Mouse (Mus musculus): ENCODE measurements around the gene Prm3.

Gene Prm3

DNA sequence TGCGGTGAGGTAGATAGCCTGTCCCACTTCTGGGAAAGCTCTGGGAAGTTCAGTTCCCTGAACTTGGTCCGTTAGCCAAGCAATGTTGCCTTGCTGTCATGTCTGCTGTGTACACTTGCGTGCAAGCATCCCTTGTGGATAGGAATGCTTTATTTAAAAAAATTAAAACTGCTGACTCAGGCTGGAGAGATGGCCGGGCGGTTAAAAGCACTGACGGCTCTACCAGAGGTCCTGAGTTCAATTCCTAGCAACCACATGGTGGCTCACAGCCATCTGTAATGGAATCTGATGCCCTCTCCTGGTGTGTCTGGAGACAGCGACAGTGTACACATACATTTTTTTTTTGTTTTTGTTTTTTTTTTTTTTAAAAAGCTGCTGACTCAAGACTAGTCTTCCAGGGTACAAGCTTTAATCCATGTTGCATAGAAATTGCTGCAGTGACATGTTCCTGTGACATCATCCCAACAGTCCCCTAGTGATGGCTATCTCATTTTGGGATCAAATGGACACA lies 3.1 kb downstream of the Prm3 start:
- H3K36me3 ChIP-seq (ENCODE audit: insufficient read depth, low read length), result peaks cover 2% of the 10 kb centered on the region; the same call in 1 of the 2 replicates
- no peaks in the 10 kb centered on the region for H3K9me3 ChIP-seq (ENCODE audit: low read length)
- TF ChIP-seq CTCF (conservative IDR thresholded peaks at IDR 0.05; ENCODE audit: low read length), result no peak
- TF ChIP-seq POU5F1 (IDR thresholded peaks at IDR 0.05; ENCODE audit: borderline replicate concordance, low read length), result no peak
- no peak for TF ChIP-seq NANOG (IDR thresholded peaks at IDR 0.05; ENCODE audit: borderline replicate concordance, low read length)
- H3K4me3 ChIP-seq (replicated peaks; ENCODE audit: low read length), result peak overlapping the region; percentile 65; the same call in 1 of the 2 replicates
- peaks cover 50% of the 10 kb centered on the region for H3K4me1 ChIP-seq (replicated peaks; ENCODE audit: low read depth, low read length)
- H3K27me3 ChIP-seq (ENCODE audit: insufficient read depth, low read length), result peaks cover 61% of the 10 kb centered on the region

DNA sequence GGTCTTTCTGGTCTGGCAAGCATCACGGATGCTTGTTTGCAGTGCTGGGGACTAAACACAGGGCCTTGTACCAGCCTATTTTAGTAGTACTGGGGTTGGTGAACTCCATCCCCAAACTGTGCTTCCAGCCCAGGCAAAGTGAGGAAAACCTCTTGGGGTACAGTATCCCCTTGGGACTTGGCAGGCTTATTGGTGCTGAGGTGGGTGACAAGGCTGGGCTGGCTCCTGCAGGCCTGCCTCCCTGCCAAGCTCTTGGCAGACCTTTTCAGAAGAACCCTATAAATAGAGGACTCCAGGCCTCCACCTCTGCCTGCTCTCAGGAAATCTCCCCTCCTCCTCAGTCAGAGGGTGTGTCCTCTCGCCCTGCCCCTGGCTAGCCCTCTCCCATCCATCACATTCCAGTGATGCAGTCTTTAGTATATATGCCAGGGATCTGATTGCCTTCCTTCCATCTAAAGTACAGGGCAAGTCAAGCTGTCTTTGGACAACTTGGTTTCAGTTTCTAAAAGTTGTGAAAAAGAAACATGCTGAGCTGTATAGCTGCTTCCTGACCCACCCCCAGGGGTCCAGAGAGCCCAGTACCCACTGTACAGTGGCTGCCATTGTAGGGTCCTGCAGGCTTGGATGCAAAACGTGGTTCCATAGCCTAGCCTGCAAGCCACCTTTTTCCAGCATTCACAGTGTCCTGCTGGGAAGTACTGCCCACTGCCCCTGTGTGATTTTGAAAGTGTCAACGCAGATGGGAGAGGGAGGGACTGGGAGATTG lies 3.7 kb downstream of the Prm3 start:
- no peak for TF ChIP-seq NANOG (IDR thresholded peaks at IDR 0.05; ENCODE audit: borderline replicate concordance, low read length)
- no peak for TF ChIP-seq POU5F1 (IDR thresholded peaks at IDR 0.05; ENCODE audit: borderline replicate concordance, low read length)
- 0 out of 2 replicates have a peak, but pooled peaks have one; percentile 1 for TF ChIP-seq CTCF (conservative IDR thresholded peaks at IDR 0.05; ENCODE audit: low read length)
- no peaks in the 10 kb centered on the region for H3K9me3 ChIP-seq (ENCODE audit: low read length)
- peak overlapping the region; percentile 86; the same call in 1 of the 2 replicates for H3K4me3 ChIP-seq (replicated peaks; ENCODE audit: low read length)
- H3K27me3 ChIP-seq (ENCODE audit: insufficient read depth, low read length), result peaks cover 62% of the 10 kb centered on the region
- H3K36me3 ChIP-seq (ENCODE audit: insufficient read depth, low read length), result peaks cover 3% of the 10 kb centered on the region; the same call in 1 of the 2 replicates
- H3K4me1 ChIP-seq (replicated peaks; ENCODE audit: low read depth, low read length), result peaks cover 57% of the 10 kb centered on the region

- H3K4me3 ChIP-seq (replicated peaks; ENCODE audit: low read length), result peak overlapping the region; percentile 86
- peaks cover 62% of the 10 kb centered on the region for H3K4me1 ChIP-seq (replicated peaks; ENCODE audit: low read depth, low read length)
- TF ChIP-seq NANOG (IDR thresholded peaks at IDR 0.05; ENCODE audit: borderline replicate concordance, low read length), result no peak
- TF ChIP-seq CTCF (conservative IDR thresholded peaks at IDR 0.05; ENCODE audit: low read length), result peak; percentile 66
- H3K9me3 ChIP-seq (ENCODE audit: low read length), result no peaks in the 10 kb centered on the region
- H3K27me3 ChIP-seq (ENCODE audit: insufficient read depth, low read length), result peaks cover 60% of the 10 kb centered on the region
- H3K36me3 ChIP-seq (ENCODE audit: insufficient read depth, low read length), result peaks cover 3% of the 10 kb centered on the region; the same call in 1 of the 2 replicates
These were observed 4.4 kb downstream of the Prm3 start for GRCm38 (mm10) chr16:10786288-10786687.

- Histone ChIP-seq H3K4me1 (replicated peaks; ENCODE audit: low read depth, low read length) (peaks cover 60% of the 10 kb centered on the region), H3K9me3 (ENCODE audit: low read length) (no peaks in the 10 kb centered on the region), H3K36me3 (ENCODE audit: insufficient read depth, low read length) (peaks cover 3% of the 10 kb centered on the region; the same call in 1 of the 2 replicates), H3K27me3 (ENCODE audit: insufficient read depth, low read length) (peaks cover 60% of the 10 kb centered on the region), H3K4me3 (replicated peaks; ENCODE audit: low read length) (peak within 1 kb of the TSS; percentile 86)
- TF ChIP-seq CTCF (conservative IDR thresholded peaks at IDR 0.05; ENCODE audit: low read length) (no peak), NANOG (IDR thresholded peaks at IDR 0.05; ENCODE audit: borderline replicate concordance, low read length) (no peak), POU5F1 (IDR thresholded peaks at IDR 0.05; ENCODE audit: borderline replicate concordance, low read length) (no peak)
These were observed 5.1 kb downstream of the Prm3 start, which contains the start of gene Socs1 for GRCm38 (mm10) chr16:10785371-10786231. TSS of gene Socs1 (minus strand) at chr16:10785536.

GRCm38 (mm10) chr16:10784793-10785370 lies 5.8 kb downstream of the Prm3 start:
- TF ChIP-seq NANOG (IDR thresholded peaks at IDR 0.05; ENCODE audit: borderline replicate concordance, low read length) (no peak), POU5F1 (IDR thresholded peaks at IDR 0.05; ENCODE audit: borderline replicate concordance, low read length) (no peak), CTCF (conservative IDR thresholded peaks at IDR 0.05; ENCODE audit: low read length) (no peak)
- H3K4me3 ChIP-seq (replicated peaks; ENCODE audit: low read length), result peak overlapping the region; percentile 86
- H3K27me3 ChIP-seq (ENCODE audit: insufficient read depth, low read length), result peaks cover 58% of the 10 kb centered on the region
- H3K9me3 ChIP-seq (ENCODE audit: low read length), result no peaks in the 10 kb centered on the region
- H3K36me3 ChIP-seq (ENCODE audit: insufficient read depth, low read length), result peaks cover 3% of the 10 kb centered on the region; the same call in 1 of the 2 replicates
- peaks cover 59% of the 10 kb centered on the region for H3K4me1 ChIP-seq (replicated peaks; ENCODE audit: low read depth, low read length)

DNA sequence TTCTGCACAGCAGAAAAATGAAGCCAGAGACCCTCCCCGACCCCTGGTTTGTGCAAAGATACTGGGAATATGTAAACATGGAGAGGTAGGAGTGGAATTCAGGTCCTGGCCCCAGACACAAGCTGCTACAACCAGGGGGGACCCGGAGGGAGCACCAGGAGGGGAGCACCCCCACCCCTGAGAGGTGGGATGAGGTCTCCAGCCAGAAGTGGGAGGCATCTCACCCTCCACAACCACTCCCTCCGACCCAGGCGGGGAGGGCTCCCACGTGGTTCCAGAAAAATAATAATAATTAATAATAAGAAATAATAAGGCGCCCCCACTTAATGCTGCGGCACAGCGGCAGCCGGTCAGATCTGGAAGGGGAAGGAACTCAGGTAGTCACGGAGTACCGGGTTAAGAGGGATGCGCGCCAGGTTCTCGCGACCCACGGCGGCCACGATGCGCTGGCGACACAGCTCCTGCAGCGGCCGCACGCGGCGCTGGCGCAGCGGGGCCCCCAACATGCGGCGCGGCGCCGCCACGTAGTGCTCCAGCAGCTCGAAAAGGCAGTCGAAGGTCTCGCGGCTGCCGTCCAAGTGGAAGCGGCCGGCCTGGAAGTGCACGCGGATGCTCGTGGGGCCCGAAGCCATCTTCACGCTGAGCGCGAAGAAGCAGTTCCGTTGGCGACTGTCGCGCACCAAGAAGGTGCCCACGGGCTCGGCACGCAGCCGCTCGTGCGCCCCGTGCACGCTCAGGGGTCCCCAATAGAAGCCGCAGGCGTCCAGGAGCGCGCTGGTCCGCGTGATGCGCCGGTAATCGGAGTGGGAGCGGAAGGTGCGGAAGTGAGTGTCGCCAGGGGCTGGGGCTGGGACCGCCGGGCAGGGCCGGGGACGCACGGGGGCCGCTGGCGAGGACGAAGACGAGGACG lies 6.6 kb downstream of the Prm3 start:
- Histone ChIP-seq H3K4me3 (replicated peaks; ENCODE audit: low read length) (peak overlapping the region; percentile 86), H3K27me3 (ENCODE audit: insufficient read depth, low read length) (peaks cover 51% of the 10 kb centered on the region), H3K9me3 (ENCODE audit: low read length) (no peaks in the 10 kb centered on the region), H3K36me3 (ENCODE audit: insufficient read depth, low read length) (peaks cover 3% of the 10 kb centered on the region; the same call in 1 of the 2 replicates), H3K4me1 (replicated peaks; ENCODE audit: low read depth, low read length) (peaks cover 59% of the 10 kb centered on the region)
- TF ChIP-seq NANOG (IDR thresholded peaks at IDR 0.05; ENCODE audit: borderline replicate concordance, low read length) (no peak), POU5F1 (IDR thresholded peaks at IDR 0.05; ENCODE audit: borderline replicate concordance, low read length) (no peak), CTCF (conservative IDR thresholded peaks at IDR 0.05; ENCODE audit: low read length) (no peak)

DNA sequence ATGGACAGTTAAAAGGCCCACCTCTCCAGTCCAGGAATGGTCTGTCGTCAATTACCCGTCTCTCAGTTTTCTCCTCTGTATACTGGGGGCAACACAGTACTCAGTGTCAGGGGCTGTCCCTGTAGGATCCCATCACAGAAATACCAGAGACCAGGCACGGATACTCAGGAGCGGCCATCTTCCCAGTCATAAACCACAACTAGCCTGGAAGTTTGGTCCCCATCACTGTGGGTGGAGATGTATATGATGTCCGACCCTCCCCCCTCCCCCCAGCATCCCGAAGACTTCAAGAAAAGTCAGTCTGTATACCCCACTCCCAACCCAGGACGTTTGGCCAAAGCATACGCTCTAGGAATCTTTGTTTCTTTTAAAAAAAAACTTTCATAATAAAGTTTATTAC lies 7.3 kb downstream of the Prm3 start:
- Histone ChIP-seq H3K27me3 (ENCODE audit: insufficient read depth, low read length) (peaks cover 45% of the 10 kb centered on the region), H3K4me3 (replicated peaks; ENCODE audit: low read length) (peak overlapping the region; percentile 86; the same call in 1 of the 2 replicates), H3K9me3 (ENCODE audit: low read length) (no peaks in the 10 kb centered on the region), H3K4me1 (replicated peaks; ENCODE audit: low read depth, low read length) (peaks cover 56% of the 10 kb centered on the region), H3K36me3 (ENCODE audit: insufficient read depth, low read length) (peaks cover 3% of the 10 kb centered on the region; the same call in 1 of the 2 replicates)
- TF ChIP-seq CTCF (conservative IDR thresholded peaks at IDR 0.05; ENCODE audit: low read length) (no peak), POU5F1 (IDR thresholded peaks at IDR 0.05; ENCODE audit: borderline replicate concordance, low read length) (no peak), NANOG (IDR thresholded peaks at IDR 0.05; ENCODE audit: borderline replicate concordance, low read length) (no peak)

All from E14TG2a.4 (cell line).